Mouse (Mus musculus): Measurements from ENCODE around the gene Gba2.

The Gba2 gene

GRCm38 (mm10) chr4:43580721-43581120 is 2.0 kb upstream of the Gba2 start:
- no peak for DNase-seq

- DNase-seq, result no peak
These were observed 1.1 kb upstream of the Gba2 start for GRCm38 (mm10) chr4:43579731-43580130.

- no peak for DNase-seq
These were observed 583 bp upstream of the Gba2 start for GRCm38 (mm10) chr4:43579256-43579655.

GRCm38 (mm10) chr4:43577237-43577881 is 1.3 kb downstream of the Gba2 start:
- DNase-seq, result no peak

- DNase-seq, result no peak
These were observed 3.3 kb downstream of the Gba2 start for GRCm38 (mm10) chr4:43575356-43575755.

- no peak for DNase-seq
These were observed 5.1 kb downstream of the Gba2 start for GRCm38 (mm10) chr4:43573561-43573960.

- no peak for DNase-seq
These were observed 7.2 kb downstream of the Gba2 start for GRCm38 (mm10) chr4:43571395-43572045.

GRCm38 (mm10) chr4:43567140-43567539 is 11.5 kb downstream of the Gba2 start:
- DNase-seq, result no peak

- DNase-seq, result no peak
These were observed 14.4 kb downstream of the Gba2 start for GRCm38 (mm10) chr4:43564231-43564630.

- no peak for DNase-seq
These were observed 15.1 kb downstream of the Gba2 start for GRCm38 (mm10) chr4:43563601-43563875.

GRCm38 (mm10) chr4:43562769-43563600 is 15.7 kb downstream of the Gba2 start:
- no peak for DNase-seq

GRCm38 (mm10) chr4:43561997-43562768 is 16.5 kb downstream of the Gba2 start, which contains the start of the genes Creb3 and Tln1:
TSS of gene Creb3 (plus strand) at chr4:43562332.
TSS of gene Tln1 (minus strand) at chr4:43562691.
- DNase-seq, result peak; percentile 93 to 97

GRCm38 (mm10) chr4:43561436-43561996 is 17.2 kb downstream of the Gba2 start:
- DNase-seq, result no peak

- DNase-seq, result no peak
These were observed 17.7 kb downstream of the Gba2 start for GRCm38 (mm10) chr4:43560976-43561375.

- no peak for DNase-seq
These were observed 18.4 kb downstream of the Gba2 start for GRCm38 (mm10) chr4:43560243-43560611.

- DNase-seq, result no peak
These were observed 19.0 kb downstream of the Gba2 start for GRCm38 (mm10) chr4:43559519-43560242.

- no peak for DNase-seq
These were observed 19.9 kb downstream of the Gba2 start for GRCm38 (mm10) chr4:43558631-43559356.

- no peak for DNase-seq
These were observed 20.5 kb downstream of the Gba2 start for GRCm38 (mm10) chr4:43558028-43558630.

- no peak for DNase-seq
These were observed 22.7 kb downstream of the Gba2 start for GRCm38 (mm10) chr4:43555926-43556325.

- no peak for DNase-seq
These were observed 24.8 kb downstream of the Gba2 start for GRCm38 (mm10) chr4:43553891-43554290.

- no peak for DNase-seq
These were observed 26.2 kb downstream of the Gba2 start for GRCm38 (mm10) chr4:43552437-43552836.
